Mouse (Mus musculus) kidney, postnatal 36 days (tissue): Measurements from ENCODE around the gene Zfp488.

Experiments used
- DNase-seq, 2 experiments: peaks; one replicate each; pipeline ENCODE4 v3.0.0; 2021 to 2022; ENCODE audit warnings: mixed read lengths in 2 of 2

Gene Zfp488

DNA sequence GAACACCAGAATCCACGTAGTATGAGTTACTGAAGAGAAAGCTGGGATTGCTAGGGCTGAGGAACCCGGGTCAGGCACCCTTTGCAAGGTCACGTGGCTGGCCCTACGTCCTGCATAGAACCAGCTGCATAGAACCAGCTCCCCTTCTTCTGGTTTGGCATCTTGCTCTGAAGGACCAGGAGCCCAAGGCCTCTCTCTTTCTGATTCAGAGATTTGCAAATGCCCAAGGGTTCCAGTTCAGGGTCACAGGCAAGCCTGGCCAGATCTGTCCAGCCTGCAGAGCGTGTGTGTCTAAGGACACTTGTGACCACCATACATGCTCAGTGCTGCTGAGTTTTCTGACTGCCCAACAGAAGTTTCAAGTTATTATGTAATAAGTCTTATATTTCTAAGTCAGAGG, 36.3 kb downstream of the Zfp488 start:
- DNase-seq: no peak

GRCm38 (mm10) chr14:33940739-33941138, 37.8 kb downstream of the Zfp488 start, which contains the start of gene Gdf2:
Gdf2 (plus strand) TSS chr14:33941039.
- DNase-seq: no peak

- peak; percentile 44 to 81 for DNase-seq
These were observed 39.4 kb downstream of the Zfp488 start for GRCm38 (mm10) chr14:33939117-33939516.

DNA sequence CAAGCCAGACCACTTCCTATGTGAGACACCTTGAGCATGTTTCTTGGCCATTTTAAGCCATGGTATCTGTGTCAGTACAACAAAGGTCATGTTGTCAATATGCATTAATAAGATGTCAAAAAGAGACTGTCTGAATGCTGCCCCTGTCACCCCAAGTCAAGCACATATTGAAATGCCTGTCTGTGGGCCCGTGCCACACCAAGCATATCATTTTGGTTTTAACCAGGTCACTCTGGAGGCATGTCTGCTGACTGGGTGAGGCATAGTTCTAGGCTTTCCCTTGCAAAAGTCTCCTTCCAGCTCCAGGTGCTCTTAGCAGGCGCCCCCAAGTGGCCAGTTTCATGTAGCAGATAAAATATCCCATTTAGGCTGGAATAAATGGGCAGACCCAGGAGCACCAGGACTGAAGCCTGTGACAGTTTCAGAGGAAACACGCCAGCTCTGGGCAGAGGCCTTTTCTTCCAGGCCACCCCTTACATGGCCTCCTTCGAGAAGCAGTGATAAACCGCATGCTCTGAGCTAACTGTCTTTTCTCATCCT, 44.7 kb downstream of the Zfp488 start:
- peak; percentile 60 to 84 for DNase-seq

- peak; percentile 70 to 91 for DNase-seq
These were observed 45.4 kb downstream of the Zfp488 start for GRCm38 (mm10) chr14:33932935-33933703.

DNA sequence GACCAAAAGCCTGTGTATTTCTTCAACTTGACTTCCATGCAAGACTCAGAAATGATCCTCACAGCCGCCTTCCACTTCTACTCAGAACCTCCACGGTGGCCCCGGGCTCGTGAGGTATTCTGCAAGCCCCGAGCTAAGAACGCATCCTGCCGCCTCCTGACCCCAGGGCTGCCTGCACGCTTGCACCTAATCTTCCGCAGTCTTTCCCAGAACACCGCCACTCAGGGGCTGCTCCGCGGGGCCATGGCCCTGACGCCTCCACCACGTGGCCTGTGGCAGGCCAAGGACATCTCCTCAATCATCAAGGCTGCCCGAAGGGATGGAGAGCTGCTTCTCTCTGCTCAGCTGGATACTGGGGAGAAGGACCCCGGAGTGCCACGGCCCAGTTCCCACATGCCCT, 46.7 kb downstream of the Zfp488 start:
- no peak for DNase-seq

DNA sequence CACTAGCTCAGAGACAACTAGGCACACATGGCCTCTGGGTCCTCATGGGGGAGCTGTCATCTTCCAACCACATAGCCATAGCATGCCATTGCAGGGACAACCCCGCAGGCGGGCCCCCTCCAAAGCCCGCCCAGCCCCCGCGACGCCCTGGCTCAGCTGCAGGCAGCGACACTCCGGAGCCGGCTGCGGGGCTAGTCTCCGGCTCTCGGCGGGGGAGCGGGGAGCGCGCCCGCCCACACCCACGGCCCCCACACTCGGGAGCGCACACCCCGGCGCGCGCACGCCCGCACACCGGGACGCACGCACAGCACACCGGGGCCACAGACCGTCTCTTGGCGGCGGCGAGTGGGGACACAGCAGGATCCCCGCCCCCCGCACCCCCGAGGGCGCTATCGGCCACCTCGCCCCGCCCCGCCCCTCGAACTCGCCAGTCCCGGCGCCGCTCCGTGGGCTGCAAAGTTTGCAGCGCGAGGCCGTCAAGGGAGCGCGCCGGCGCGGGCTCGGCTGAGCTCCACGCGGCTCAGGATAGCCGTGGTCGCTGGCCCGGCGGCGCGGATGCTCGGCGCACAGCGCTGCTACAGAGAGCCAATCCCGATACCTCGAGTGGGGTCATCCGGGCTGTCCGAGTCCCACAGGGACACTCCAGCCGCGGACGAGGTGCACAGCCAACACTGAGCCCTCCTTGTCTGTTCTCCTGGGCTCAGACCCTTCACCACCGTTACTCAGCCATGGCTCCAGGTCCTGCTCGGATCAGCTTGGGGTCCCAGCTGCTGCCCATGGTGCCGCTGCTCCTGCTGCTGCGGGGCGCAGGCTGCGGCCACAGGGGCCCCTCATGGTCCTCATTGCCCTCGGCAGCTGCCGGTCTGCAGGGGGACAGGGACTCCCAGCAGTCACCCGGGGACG, 55.1 kb downstream of the Zfp488 start, which contains the start of gene Gdf10:
Gene Gdf10, plus strand, starts transcription at position 420 of the 903 bp plus-strand sequence.
- peak; percentile 9 to 68 for DNase-seq

DNA sequence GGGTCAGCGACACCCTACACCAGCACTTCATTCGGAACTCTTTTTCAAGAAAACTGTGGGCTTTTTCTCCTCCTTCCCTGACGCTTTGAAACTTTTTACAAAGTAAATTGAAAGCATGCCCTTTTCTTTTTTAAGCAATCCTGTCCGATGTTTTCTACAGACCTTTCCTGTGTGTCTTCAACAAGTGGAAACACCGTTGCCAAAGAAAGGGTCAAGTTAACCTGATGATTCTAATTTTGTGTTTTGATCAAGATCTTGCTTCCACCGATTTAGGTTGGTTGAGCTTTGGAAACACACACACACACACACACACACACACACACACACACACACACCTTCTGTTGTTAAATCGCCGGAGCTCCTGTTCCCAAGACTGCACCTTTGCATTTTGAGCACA, 55.8 kb downstream of the Zfp488 start:
- DNase-seq: no peak

- no peak for DNase-seq
These were observed 57.6 kb downstream of the Zfp488 start for GRCm38 (mm10) chr14:33920727-33921559.
